Mouse (Mus musculus): ENCODE results near the gene Sertad3.

Sertad3 gene

DNA sequence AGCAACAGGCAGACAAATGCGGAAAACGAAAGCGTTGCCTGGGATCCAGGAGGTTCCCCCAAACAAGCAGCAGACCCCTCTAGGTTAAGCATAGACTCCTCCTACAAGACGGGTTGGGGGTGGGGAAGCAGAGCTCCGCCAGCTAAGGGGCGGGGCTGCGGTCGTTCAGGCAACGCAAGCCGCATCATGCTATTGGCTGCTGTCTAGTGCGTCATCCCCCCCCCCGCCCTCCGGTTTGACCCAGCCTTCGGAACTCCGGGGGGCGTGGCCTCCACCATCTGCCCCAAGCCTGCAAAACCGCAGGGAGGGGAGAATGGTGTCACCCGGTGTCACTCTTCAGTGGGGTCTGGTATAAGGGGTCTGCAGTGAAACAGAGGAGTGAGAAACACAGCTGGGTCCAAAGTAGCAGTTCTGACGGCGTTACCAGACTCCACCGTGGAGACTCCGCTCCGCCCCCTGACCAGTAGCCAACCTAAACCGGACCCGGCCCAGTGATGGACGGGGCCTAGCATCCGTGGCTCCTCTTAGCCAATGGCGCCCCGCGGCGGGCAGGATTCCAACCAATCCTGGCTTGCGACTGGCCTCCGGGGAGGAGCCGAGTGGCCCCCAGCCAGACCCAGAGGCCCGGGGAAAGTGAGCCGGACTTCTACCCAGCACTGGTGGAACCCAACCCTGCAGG, at the start of gene Sertad3:
Gene Sertad3 (plus strand): TSS at position 613 of the 679 bp plus-strand sequence.
- DNase-seq, result peak; percentile 100

DNA sequence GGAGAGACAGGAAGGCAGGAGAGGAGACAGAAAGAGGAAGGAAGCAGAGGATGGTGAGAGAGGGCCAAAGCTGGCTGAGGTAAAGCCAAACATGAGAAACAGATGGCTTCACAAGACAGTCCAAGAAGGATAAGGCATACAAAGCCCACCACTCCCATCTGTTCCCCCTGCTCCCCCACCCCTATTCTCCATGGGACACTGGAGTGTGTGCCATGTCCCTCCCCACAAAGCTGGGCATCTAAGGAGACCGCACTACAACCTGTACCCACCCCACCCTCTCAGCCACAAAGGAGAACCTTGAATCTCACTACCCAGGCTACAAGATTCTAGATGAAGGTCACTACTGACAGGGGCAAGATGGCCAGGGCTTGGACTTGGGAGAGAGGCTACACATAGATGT, 46.2 kb upstream of the Sertad3 start:
- DNase-seq, result peak; percentile 49 to 62

DNA sequence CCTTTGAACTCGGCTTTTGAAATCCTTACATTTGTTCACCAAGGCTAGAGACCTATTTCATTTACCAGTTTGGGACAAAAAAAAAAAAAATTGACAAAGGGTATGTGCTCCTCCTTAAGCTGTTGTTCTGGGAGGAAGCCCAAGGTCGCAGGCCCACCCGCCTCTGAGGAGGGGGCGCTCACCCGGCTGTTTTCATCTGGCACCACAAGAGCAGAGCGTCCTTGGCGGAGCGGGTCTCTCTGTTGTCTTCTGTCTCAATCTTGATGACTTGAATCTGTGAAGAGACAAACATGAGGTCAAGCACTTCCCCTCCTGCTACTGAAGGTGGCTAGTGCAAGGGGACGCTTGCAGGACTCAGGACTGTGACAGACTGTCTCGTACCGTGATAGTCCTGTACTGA, 45.6 kb upstream of the Sertad3 start:
- DNase-seq, result no peak

DNA sequence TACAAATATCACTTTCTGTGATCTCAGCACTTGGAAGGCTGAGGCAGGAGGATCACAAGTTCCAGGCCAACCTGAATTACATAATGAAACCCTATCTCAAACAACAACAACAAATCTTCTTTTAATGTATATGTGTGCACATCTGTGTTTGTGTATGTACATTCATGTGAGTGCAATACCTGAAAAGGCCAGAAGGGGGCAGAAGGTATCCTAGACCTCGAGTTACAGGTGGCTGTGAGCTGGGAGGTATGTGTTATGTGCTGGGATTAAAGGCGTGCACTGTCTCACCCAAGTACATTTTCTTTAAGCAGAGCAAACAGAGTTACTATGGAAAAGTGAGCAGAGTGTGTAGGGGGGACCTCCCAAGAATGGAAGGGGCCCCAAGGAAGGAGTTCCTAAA, 44.4 kb upstream of the Sertad3 start:
- DNase-seq, result no peak

DNA sequence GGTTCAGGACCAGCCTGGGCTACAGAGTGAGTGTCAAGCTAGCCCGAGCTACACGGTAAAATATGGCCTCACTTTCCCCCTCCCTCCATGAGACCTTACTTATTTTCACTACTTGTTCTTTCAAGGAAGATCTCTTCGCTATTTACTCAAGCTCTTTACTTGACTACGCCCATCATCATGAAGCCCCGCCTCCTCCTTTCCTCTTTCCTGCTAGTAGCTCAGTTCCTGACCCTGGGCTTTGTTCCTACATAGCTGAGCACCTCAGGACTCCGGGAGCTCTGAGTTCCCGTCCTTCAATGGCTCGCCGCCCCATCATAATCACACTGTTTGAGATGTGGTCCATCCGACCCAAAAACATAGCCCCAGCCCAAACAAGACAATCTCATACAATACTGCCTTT, 40.2 kb upstream of the Sertad3 start:
- no peak for DNase-seq

DNA sequence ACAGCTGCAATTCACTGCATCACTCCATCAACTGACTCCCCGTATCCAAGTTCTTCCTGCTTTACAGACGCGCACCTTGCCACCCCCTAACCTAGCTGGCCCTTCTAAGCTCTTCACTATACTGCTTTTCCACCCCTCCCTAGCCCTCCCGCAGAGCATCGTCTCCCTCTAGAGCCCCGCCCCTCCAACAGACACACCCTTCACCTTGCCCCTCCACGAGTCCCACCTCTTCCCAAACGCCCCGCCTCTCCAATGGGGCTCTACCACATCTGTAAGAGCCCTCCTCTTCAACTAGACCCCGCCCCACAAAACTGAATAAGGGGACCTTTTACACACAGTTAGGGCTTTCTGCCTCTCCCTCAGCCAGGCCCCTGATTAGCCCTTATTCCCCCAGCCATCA, 39.8 kb upstream of the Sertad3 start:
- no peak for DNase-seq

DNA sequence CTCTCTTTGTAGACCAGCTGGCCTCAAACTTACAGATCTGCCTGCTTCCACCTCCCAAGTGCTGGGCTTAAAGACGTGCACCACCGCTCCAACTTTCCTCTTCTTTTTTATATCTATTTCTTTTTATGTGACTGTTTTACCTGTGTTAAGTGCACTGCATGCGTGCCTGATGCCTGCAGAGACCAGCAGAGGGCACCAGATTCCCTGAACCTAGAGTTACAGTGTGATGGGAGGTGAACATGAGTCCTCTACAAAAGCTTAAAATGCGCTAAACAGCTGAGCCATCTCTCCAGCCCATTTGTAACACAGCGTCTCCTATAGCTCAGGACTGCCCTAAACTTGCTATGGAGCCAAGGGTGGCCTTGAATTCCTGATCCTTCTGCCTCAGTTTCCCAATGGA, 36.0 kb upstream of the Sertad3 start:
- DNase-seq, result peak in 1 of 2 experiments; percentile 58

DNA sequence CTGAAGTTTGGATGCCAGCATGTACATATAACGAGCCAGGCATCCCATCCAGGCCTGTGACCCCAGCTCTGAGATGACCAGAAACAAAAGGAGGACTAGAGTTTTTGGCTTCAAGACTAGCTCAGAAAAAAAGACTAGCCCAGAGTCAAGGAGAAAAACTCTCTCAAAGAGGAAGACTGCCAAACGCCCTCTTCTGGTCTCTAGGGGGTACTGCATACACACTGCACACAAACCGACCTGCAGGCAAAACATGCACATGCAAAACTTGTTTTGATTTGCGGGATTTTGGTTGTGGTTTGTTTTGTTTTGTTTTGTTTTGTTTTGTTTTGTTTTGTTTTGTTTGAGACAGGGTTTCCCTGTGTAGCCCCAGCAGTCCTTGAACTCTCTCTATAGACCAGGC, 33.6 kb upstream of the Sertad3 start:
- no peak for DNase-seq

DNA sequence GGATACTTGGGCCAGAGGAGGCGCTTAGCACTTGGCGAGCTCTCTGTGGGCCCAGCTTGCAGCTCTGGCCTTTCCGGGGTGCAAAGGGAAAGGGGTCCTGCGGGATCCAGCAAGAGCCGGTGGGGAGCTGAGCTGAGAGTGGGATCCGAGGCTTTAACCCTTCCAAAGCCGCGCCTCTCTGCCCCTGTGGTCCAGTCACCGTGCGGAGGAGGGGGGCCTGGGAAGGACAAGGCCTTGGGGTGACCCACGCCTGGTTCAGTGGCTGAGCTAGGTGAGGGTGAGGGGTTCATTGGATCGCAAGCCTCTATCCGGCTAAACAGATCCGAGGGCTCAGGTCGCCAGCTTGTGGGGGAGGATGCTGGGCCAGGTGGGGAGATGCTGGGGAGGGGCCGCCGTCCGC, 27.5 kb upstream of the Sertad3 start:
- DNase-seq, result peak in 1 of 2 experiments; percentile 49

DNA sequence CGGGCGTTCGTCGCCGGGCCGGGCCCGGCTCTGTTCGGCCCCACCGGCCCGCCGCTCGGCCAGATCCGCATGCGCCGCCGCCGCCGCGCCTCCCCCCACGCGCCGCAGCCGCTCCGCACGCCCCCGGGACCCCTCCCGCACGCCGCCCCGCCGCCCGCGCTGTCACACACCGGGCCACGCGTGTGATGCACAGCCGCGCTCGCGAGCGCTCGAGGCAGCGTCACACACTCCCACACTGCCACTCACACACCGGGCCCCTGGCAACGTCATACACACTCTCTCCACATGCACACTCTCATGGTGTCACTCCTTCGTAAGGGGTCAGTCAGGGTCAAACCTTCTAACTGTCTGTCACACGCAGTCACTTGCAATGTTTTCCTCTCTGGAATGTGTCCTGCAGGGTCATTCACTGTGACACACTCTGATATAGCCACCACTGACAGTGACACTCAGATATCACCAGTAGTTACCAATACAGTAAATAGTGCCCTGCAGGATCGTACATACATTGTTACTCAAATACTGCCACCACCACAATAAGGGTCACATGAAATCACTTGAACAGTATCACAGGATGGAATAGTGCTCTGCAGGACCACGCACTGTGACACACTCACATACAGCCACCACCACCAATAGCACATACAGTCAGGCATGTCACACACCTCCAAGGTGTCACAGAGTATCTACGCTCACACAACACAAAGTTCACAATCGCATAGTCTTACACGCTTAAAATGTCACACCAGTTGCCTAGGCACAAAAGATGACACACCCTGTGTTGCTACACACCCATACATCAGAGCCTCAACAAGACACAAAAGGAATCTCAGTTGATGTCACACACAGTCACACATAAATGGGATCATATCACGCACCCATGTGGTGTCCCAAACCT, 26.8 kb upstream of the Sertad3 start:
- peak; percentile 72 to 82 for DNase-seq

DNA sequence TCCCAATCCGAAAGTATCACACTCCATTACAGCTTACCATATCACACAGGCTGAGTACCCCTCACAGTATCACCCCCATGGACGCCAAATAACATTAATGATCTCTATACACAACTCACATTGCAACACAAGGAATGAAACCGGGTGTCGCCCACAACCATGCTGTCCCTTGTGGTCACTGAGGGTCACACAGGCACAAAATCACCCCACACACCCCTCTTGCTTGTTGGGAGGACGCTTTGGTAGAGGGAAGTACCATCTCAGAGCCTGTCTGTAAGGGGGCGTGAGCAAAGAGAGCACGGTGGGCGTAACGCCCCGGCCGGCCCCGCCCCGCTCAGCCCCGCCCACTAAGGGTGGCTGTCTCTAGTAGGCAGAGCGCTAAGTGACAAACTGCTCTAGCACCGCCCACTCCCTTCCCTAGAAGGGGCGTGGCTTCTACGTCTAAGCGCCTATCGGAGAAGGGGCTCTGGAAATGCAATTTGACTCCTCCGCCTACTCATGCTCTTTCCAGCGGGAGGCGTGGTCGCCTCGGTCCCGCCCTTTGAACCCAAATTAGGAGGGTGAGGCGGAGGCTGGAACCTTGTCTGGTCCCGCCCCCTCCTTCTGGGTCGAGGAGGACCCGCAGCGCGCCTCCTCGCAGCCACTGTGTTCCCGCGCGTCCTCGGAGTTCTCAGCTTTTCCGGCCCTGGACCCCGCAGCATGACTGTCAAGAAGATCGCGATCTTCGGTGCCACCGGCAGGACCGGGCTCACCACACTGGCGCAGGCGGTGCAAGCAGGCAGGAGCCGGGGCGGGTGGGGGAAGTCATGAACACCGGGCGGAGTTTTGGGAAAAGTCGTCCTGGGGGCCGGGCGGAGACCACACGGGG, 25.9 kb upstream of the Sertad3 start, which contains the start of the genes Sptbn4 and Blvrb:
Gene Sptbn4 (minus strand): TSS at position 268 of the 868 bp plus-strand sequence.
Gene Blvrb (plus strand): TSS at position 560 of the 868 bp plus-strand sequence.
- peak; percentile 94 to 97 for DNase-seq

DNA sequence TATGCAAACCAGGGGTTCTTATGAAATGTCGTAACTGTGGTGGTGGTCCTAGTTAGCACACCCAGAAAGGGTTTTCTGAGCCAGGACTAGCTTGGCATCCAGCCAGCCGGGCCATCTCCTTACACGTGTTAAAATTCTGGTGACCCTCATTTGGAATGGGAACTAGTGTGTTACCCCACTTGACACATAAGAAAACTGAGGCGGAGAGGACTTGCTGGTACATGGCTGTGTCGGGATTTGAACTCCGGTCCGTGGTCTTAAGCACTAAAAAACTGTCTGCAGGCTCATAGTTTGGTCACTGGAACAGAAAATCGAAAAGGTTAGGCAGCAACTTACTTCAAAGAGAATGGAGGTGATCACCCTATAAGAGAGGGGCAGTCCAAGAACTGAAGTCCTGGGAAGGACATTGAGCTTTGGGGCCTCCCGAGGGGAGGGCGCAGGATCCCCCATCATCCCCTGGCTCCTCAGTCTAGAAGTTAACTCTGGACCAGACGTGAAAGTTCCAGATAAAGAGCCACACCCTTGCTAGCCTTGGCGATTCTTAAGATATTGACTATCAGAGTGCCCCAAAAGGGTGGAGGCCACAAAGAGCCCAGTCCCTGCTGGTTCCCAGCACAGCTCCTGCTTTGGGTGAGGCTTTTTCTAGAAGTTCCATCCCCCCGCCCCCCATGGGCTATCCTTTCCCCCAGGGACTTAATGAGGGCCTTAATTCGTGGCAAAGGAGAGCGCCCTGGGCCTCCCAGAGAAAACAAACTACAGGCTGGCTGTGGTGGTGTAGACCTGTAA, 25.0 kb upstream of the Sertad3 start:
- peak in 1 of 2 experiments; percentile 65 for DNase-seq

DNA sequence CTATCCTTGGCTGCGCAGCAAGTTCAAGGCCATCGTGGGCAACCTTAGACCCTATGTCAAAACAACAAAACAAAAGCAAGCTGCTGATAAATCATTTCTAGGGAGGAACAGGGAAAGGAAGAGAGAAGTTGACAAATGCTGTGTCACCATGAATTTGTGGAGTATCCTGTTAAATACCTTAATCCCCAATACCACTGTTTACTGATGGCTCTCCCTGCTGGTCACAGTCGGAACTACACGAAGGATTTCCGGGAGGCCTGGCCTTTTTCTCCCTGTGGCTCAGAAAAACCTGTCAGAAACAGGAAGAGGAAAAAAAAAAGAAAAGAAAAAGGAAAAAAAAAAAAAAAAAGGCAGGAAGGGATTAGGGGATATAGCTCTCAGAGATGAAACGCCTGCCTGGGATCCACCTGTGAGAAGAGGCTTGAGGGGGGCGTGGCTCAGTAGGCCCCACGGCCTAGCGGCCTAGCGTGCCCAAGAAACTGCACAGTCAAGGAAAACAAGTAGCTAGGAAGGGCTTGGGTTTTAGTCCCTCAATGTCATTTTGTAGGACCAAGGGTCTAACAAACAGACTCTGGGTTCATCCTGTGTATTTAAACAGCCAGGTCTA, 24.2 kb upstream of the Sertad3 start:
- peak; percentile 80 to 87 for DNase-seq

DNA sequence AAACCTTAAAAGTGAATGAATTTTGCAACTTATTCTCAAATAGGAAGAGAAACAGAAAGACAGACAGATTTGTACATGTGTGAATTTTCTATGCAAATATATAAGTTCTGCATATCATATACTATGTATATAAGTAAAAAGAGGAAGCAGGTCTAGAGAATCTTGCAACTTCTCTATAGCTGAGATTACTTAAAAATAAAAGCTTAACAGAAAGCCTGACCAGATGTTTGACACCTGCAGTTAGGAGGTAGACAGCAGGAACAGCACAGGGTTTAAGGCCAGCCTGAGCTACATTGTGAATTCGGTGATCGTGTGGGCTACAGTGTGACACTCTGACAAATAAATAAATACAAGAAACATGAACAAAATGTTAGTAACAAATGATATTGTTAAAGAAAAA, 22.2 kb upstream of the Sertad3 start:
- no peak for DNase-seq

DNA sequence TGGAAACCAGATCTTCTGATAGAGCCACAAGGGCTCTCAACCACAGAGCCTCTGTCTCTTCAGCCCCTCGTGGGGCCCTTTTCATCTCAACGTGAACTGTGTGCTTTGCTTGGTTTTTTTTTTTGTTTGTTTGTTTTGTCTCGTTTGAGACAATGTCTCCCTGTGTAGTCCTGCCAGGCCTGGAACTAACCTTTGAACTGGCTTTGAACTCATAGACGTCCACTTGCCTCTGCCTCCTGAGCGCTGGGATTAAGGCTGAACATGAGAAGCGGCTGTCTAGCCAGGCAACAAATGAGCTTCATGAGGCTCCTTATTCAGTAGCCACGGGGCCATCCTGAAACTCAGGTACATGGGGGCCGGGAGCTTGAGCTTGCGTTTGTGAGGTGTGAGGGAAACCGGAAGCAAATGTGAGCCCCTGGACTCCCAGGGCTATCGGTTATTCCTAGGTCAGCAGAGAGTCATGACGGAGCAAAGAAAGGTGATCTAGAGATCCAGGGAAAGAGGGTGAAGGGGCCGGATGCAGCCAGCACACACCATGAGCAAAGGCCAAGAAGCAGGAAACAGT, 21.3 kb upstream of the Sertad3 start:
- DNase-seq, result no peak

DNA sequence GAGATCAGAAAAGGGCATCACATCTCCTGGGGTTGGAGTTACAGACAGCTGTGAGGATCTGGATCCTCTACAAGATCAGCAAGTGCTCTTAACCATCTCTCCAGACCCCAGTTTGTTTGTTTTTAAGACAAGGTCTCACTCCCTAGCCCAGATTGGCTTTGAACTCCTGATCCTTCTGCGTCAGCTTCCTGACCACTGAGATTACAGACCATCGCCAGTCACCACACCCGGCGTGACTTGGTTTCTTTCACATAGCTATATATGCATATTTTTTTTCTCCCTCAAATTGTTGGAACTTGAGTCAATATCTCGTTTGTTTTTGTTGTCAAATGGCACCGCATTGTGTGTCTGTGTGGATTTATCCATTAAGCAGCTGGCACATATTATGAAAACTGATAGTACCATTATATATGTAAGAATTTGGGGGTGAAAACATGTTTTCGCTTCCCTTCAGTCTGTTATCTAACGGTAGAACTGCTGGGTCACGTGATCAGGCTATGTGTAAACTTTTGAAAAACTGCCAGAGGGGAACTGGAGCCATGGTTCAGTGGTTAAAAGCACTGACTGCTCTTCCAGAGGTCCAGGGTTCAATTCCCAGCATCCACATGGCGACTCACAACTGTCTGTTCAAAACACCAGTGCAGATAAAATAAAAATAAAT, 19.0 kb upstream of the Sertad3 start:
- DNase-seq, result no peak

DNA sequence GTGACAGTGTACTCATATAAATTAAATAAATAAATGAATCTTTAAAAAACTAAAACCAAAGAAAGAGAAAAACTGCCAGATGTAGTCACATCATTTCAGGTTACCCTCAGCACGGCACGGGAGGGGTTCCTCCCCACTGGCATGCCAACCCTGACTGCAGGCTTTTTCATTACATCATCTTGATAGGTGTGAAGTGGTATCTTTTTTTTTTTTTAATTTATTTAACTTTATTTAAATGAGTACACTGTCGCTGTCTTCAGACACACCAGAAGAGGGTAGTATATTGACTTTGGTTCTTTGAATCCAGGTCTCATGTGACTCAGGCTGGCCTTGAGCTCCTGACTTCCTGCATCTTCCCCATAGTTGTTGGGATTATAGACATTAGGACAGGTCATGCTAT, 18.3 kb upstream of the Sertad3 start:
- DNase-seq, result no peak

DNA sequence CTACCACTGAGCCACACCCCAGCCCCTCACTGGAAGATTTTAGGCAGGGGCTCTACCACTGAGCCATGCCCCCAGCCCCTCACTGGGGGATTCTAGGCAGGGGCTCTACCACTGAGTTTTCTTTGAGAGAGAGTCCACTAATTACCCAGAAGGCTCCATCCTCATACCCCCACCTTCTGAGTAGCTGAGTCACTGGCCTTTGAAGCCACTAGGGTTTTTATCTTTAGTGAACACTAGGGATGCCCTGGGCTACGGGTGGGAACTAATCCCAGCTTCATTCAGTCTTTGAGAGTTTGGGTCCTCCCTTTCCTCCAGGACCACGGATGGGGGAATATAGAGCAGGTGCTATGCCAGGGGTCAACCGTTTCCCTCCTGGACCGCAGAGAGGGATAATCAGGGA, 15.0 kb upstream of the Sertad3 start:
- DNase-seq, result no peak

DNA sequence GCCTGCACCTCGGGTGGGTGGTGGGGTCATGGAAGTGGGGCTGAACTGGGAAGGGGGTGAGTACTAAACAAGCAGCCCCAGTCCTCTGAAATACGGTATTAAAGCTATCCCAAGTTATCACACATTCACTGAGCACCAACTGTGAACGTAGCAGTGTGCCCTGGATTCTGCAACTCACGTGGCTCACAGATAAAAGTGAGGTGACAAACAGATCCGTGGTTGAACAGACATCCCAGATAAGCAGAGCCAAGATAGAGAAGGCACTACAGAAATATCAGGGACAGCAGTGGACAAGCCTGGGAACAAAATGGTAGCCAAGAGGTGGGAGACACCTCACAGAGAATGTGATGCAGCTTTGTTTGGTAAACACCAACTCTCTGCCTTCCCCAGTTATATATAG, 13.9 kb upstream of the Sertad3 start:
- no peak for DNase-seq

DNA sequence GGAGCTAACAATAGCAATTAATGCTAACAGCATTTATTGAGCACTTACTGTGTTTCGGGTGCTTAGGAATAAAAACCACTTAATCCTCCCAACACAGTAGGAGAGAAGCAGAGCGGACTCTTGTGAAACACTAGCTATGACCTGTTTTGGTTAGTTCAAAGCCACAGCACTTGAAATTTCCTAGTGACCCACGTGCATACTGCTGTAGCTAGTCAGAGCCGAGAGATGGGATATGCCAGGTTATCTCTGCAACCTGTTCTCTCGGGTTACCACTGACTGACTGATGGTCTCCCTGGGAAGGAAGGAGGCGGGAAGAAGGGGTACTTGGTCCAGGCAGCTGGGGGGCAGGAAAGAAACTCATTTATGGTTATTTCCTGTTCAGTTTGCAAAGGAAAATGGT, 13.1 kb upstream of the Sertad3 start:
- DNase-seq, result no peak

DNA sequence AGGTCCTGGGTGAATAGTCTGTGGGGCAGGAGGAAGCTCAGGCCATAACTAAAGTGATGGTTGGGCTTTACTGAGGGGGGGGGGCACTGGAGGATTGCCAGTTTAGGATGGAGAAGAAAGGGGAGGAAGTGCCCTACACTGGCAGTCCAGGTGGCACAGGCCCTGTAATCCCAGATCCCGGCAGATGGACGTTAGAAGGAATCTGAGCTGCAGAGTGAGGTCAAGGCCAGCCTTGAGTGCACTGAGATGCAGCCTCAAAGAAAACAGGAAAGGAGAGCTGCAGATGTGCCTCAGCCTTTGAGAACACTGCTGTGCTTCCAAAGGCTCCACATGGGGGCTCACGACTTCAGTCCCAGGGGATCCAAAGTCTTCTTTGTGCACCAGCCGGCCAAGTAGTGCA, 5.9 kb upstream of the Sertad3 start:
- DNase-seq, result peak; percentile 25 to 52
